Mouse (Mus musculus): ENCODE results near the gene Hhatl. TPM values are rescaled to one million over a fixed set of nuclear protein-coding genes. Genes with fewer than 3 reads are reported as not detected.
A peak's percentile ranks its signal among the peaks of the same experiment; 100 is the strongest.

Hhatl gene
- polyA plus RNA-seq, 2 experiments = 1.7 to 1.9 TPM

DNA sequence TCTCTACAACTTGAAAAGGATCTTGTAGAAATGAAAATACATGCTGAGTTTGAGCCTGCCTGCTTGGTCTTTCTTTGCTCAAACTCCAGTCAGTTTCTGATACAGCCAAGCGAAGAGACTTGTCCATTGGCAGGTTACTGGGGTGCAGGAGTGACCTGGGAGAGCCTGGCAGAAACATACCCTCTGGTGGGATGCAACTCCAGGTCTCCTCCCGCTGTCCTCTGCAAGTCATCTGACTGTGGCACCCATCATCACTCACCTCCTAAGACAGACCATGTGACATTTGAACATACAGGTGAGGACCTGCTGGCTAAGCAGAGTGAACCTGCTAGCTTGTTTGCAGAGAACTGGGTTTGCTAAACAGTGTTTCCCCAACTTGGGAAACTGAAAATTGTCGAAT lies 35.5 kb downstream of the Hhatl start:
- WGBS = 77% methylated on average over 3 of the region's 3 CpGs
- ATAC-seq (ENCODE audit: low FRiP score, low read depth) = no peak

DNA sequence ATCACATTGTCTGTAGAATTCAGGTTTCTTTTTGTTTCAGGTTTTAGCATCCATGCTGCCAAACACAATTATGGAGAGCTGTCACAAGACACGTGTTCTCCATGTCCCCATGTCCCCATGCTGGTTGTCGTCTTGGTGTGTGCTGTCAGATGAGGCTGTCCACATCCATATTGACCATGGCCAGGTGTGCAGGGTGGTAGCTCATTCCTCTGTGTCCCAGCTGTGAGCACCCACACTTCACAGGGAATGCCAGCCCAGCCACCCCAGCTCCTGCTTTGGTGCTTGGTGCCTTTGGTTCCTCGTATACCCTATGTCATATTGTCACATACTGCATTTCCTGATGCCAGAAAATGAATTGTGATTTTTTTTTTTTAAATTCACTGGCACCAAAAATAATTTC lies 37.7 kb downstream of the Hhatl start:
- H3K9ac ChIP-seq (ENCODE audit: low read depth, low read length, severe bottlenecking) = no peak overlapping the region
- no peaks in the 10 kb centered on the region for H3K9me3 ChIP-seq (ENCODE audit: control insufficient read depth, low read length)
- H3K27ac ChIP-seq (replicated peaks; ENCODE audit: low read depth, low read length) = no peak overlapping the region
- DNase-seq (ENCODE audit: low spot score) (no peak), ATAC-seq (ENCODE audit: low FRiP score, low read depth) (no peak)
- H3K4me1 ChIP-seq (ENCODE audit: control insufficient read depth, insufficient read depth, low read length) = peaks cover 14% of the 10 kb centered on the region
- TF ChIP-seq POLR2A (IDR thresholded peaks at IDR 0.05; ENCODE audit: borderline replicate concordance, extremely low read depth, insufficient read depth, insufficient read length) = no peak
- H3K4me2 ChIP-seq (replicated peaks; ENCODE audit: low read depth, low read length, severe bottlenecking) = no peak overlapping the region
- H3K36me3 ChIP-seq (ENCODE audit: control insufficient read depth, insufficient read depth, low read length) = peaks cover 70% of the 10 kb centered on the region
- no peaks in the 10 kb centered on the region for H3K27me3 ChIP-seq (ENCODE audit: control insufficient read depth, insufficient read depth, low read length)
- WGBS = 82% methylated on average over 3 of the region's 3 CpGs
- no peak overlapping the region for H3K4me3 ChIP-seq (replicated peaks; ENCODE audit: low read length)

More for the DNA sequence above, 35.5 kb downstream of the Hhatl start:
- Histone ChIP-seq H3K27me3 (ENCODE audit: control insufficient read depth, insufficient read depth, low read length) (no peaks in the 10 kb centered on the region), H3K4me1 (ENCODE audit: control insufficient read depth, insufficient read depth, low read length) (peaks cover 26% of the 10 kb centered on the region), H3K27ac (replicated peaks; ENCODE audit: low read depth, low read length) (peak overlapping the region; percentile 95; the same call in 1 of the 2 replicates), H3K9me3 (ENCODE audit: control insufficient read depth, low read length) (no peaks in the 10 kb centered on the region), H3K4me2 (replicated peaks; ENCODE audit: low read depth, low read length, severe bottlenecking) (no peak overlapping the region), H3K36me3 (ENCODE audit: control insufficient read depth, insufficient read depth, low read length) (peaks cover 49% of the 10 kb centered on the region), H3K9ac (ENCODE audit: low read depth, low read length, severe bottlenecking) (no peak overlapping the region; the same call in 1 of the 2 replicates), H3K4me3 (replicated peaks; ENCODE audit: low read length) (no peak overlapping the region)
- no peak for TF ChIP-seq POLR2A (IDR thresholded peaks at IDR 0.05; ENCODE audit: borderline replicate concordance, extremely low read depth, insufficient read depth, insufficient read length)
- no peak for DNase-seq (ENCODE audit: low spot score)

DNA sequence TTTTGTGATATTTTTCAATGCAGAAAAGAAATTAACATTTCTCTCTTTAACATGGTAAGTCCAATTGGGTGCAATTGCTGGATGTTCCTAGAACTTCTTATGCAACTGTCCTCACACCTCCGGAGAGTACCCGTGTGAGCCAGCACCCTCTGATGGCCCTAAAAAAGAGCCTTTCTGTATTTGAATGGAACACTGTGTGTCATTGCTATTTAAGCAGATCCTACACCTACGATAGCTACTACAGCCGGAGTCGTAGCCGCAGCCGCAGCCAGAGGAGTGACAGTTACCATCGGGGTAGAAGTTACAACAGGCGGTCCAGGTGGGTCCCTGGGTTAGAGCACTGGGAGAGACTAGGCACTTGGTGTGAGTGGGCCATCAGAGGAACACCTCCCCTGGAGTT lies 39.5 kb downstream of the Hhatl start:
- Histone ChIP-seq H3K4me1 (ENCODE audit: control insufficient read depth, insufficient read depth, low read length) (peaks cover 2% of the 10 kb centered on the region; the same call in 1 of the 2 replicates), H3K4me2 (replicated peaks; ENCODE audit: low read depth, low read length, severe bottlenecking) (no peak overlapping the region), H3K36me3 (ENCODE audit: control insufficient read depth, insufficient read depth, low read length) (peaks cover 89% of the 10 kb centered on the region), H3K27ac (replicated peaks; ENCODE audit: low read depth, low read length) (no peak overlapping the region), H3K9ac (ENCODE audit: low read depth, low read length, severe bottlenecking) (no peak overlapping the region), H3K27me3 (ENCODE audit: control insufficient read depth, insufficient read depth, low read length) (no peaks in the 10 kb centered on the region), H3K9me3 (ENCODE audit: control insufficient read depth, low read length) (no peaks in the 10 kb centered on the region), H3K4me3 (replicated peaks; ENCODE audit: low read length) (no peak overlapping the region)
- DNase-seq (ENCODE audit: low spot score) (no peak), ATAC-seq (ENCODE audit: low FRiP score, low read depth) (no peak)
- TF ChIP-seq POLR2A (IDR thresholded peaks at IDR 0.05; ENCODE audit: borderline replicate concordance, extremely low read depth, insufficient read depth, insufficient read length) = no peak
- 93% methylated on average over 9 of the region's 9 CpGs for WGBS

DNA sequence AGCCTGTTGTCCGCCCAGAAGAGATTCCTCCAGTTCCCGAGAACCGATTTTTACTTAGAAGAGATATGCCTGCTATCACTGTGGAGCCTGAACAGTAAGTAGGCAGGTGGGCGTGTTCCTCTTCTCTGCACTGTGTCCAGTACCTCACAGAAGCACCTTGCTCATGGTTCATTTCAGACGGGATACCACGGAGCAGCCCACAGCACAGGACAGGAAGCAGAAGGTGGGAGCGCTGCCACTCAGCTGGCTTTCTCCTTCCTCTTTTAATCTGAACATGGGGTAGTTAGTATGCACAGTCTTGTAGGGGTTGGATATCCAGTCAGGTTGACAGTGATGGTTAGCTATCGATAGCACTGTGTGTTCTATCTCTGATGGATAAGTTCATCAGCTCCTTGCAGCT lies 48.3 kb downstream of the Hhatl start:
- H3K9me3 ChIP-seq (ENCODE audit: control insufficient read depth, low read length) = no peaks in the 10 kb centered on the region
- WGBS = 90% methylated on average over 8 of the region's 8 CpGs
- H3K36me3 ChIP-seq (ENCODE audit: control insufficient read depth, insufficient read depth, low read length) = peaks cover 90% of the 10 kb centered on the region
- no peak overlapping the region for H3K9ac ChIP-seq (ENCODE audit: low read depth, low read length, severe bottlenecking)
- no peaks in the 10 kb centered on the region for H3K27me3 ChIP-seq (ENCODE audit: control insufficient read depth, insufficient read depth, low read length)
- no peak overlapping the region for H3K4me2 ChIP-seq (replicated peaks; ENCODE audit: low read depth, low read length, severe bottlenecking)
- ATAC-seq (ENCODE audit: low FRiP score, low read depth) (no peak), DNase-seq (ENCODE audit: low spot score) (no peak)
- H3K4me3 ChIP-seq (replicated peaks; ENCODE audit: low read length) = no peak overlapping the region
- TF ChIP-seq POLR2A (IDR thresholded peaks at IDR 0.05; ENCODE audit: borderline replicate concordance, extremely low read depth, insufficient read depth, insufficient read length) = no peak
- H3K27ac ChIP-seq (replicated peaks; ENCODE audit: low read depth, low read length) = no peak overlapping the region
- no peaks in the 10 kb centered on the region for H3K4me1 ChIP-seq (ENCODE audit: control insufficient read depth, insufficient read depth, low read length)

DNA sequence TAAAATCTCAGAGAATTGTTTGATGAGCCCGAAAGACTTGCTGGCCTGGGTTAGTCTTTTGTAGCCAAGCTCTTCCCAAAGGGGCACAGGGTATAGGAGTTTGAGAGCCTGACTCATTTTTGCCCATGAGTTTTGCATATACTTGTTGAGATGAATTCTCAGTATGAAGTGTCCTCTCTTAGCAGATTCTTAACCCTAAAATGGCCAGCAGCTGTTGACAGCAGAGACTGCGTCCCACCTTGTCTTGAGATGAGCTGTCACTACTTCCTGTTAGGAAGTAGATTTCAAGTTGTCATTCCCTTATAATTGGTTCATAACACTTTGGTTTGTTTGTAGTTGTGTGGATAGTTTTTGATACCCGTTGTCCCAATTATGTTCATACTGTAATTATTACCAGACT lies 51.1 kb downstream of the Hhatl start:
- H3K27me3 ChIP-seq (ENCODE audit: control insufficient read depth, insufficient read depth, low read length) = no peaks in the 10 kb centered on the region
- no peak overlapping the region for H3K4me2 ChIP-seq (replicated peaks; ENCODE audit: low read depth, low read length, severe bottlenecking)
- H3K36me3 ChIP-seq (ENCODE audit: control insufficient read depth, insufficient read depth, low read length) = peaks cover 76% of the 10 kb centered on the region
- no peaks in the 10 kb centered on the region for H3K4me1 ChIP-seq (ENCODE audit: control insufficient read depth, insufficient read depth, low read length)
- ATAC-seq (ENCODE audit: low FRiP score, low read depth) = no peak
- no peaks in the 10 kb centered on the region for H3K9me3 ChIP-seq (ENCODE audit: control insufficient read depth, low read length)
- no peak for TF ChIP-seq POLR2A (IDR thresholded peaks at IDR 0.05; ENCODE audit: borderline replicate concordance, extremely low read depth, insufficient read depth, insufficient read length)
- H3K27ac ChIP-seq (replicated peaks; ENCODE audit: low read depth, low read length) = no peak overlapping the region
- 95% methylated on average over 3 of the region's 3 CpGs for WGBS
- no peak overlapping the region for H3K4me3 ChIP-seq (replicated peaks; ENCODE audit: low read length)
- H3K9ac ChIP-seq (ENCODE audit: low read depth, low read length, severe bottlenecking) = no peak overlapping the region
- DNase-seq (ENCODE audit: low spot score) = no peak

DNA sequence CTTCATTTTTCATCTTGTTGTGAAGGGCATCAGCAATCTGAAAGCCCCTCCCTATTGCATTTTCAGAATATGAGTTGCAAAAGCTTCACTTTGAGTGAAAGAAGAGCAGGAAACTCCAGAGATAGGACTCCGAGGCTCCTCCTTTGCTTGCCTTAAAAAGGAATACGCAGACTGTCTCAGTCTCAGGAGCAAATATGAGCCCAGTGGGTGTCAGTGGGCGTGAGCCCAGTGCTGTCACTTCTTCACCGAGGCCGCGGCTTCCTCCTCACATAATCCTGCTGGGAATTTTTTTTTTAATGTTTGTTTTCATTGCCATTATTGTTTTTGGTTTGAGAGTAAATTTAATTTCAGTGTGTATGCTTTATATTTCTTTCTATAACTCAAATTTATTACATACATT lies 51.8 kb downstream of the Hhatl start:
- H3K4me2 ChIP-seq (replicated peaks; ENCODE audit: low read depth, low read length, severe bottlenecking) = no peak overlapping the region
- ATAC-seq (ENCODE audit: low FRiP score, low read depth) = no peak
- no peak for DNase-seq (ENCODE audit: low spot score)
- H3K9me3 ChIP-seq (ENCODE audit: control insufficient read depth, low read length) = no peaks in the 10 kb centered on the region
- no peaks in the 10 kb centered on the region for H3K4me1 ChIP-seq (ENCODE audit: control insufficient read depth, insufficient read depth, low read length)
- no peak overlapping the region for H3K9ac ChIP-seq (ENCODE audit: low read depth, low read length, severe bottlenecking)
- peaks cover 76% of the 10 kb centered on the region for H3K36me3 ChIP-seq (ENCODE audit: control insufficient read depth, insufficient read depth, low read length)
- H3K27ac ChIP-seq (replicated peaks; ENCODE audit: low read depth, low read length) = no peak overlapping the region
- no peak for TF ChIP-seq POLR2A (IDR thresholded peaks at IDR 0.05; ENCODE audit: borderline replicate concordance, extremely low read depth, insufficient read depth, insufficient read length)
- WGBS = 92% methylated on average over 6 of the region's 6 CpGs
- H3K4me3 ChIP-seq (replicated peaks; ENCODE audit: low read length) = no peak overlapping the region
- H3K27me3 ChIP-seq (ENCODE audit: control insufficient read depth, insufficient read depth, low read length) = no peaks in the 10 kb centered on the region

Other genes with a start within 250 kb of the Hhatl start
- gene Lyzl4, start 150.4 kb downstream of the Hhatl start, polyA plus RNA-seq (2012; rRNA removed) = 0.17 and 0.21 TPM in 2 replicates
- 0.33 TPM in 1 of 2 replicates, not detected in the other for gene Lyzl4, start 150.4 kb downstream of the Hhatl start, polyA plus RNA-seq (2014; fragmentation: Nextera tagmentation; extraction: Ambion mirVana)
- 0.42 and 0.47 TPM in 2 replicates for gene Vipr1, start 149.8 kb downstream of the Hhatl start, polyA plus RNA-seq (2012; rRNA removed)
- gene Vipr1, start 149.8 kb downstream of the Hhatl start, polyA plus RNA-seq (2014; fragmentation: Nextera tagmentation; extraction: Ambion mirVana) = 0.45 and 0.48 TPM in 2 replicates
- gene Sec22c, start 87.0 kb downstream of the Hhatl start, polyA plus RNA-seq (2012; rRNA removed) = 10.8 and 13.2 TPM in 2 replicates
- gene Sec22c, start 87.0 kb downstream of the Hhatl start, polyA plus RNA-seq (2014; fragmentation: Nextera tagmentation; extraction: Ambion mirVana) = 11.4 and 12.6 TPM in 2 replicates
- 50.6 and 73.7 TPM in 2 replicates for gene Ss18l2, start 82.2 kb downstream of the Hhatl start, polyA plus RNA-seq (2012; rRNA removed)
- 128 and 143 TPM in 2 replicates for gene Ss18l2, start 82.2 kb downstream of the Hhatl start, polyA plus RNA-seq (2014; fragmentation: Nextera tagmentation; extraction: Ambion mirVana)
- 188 and 216 TPM in 2 replicates for gene Nktr, start 73.3 kb downstream of the Hhatl start, polyA plus RNA-seq (2012; rRNA removed)
- gene Nktr, start 73.3 kb downstream of the Hhatl start, polyA plus RNA-seq (2014; fragmentation: Nextera tagmentation; extraction: Ambion mirVana) = 73.5 and 81.4 TPM in 2 replicates
- gene Zfp651, start 33.2 kb downstream of the Hhatl start, polyA plus RNA-seq (2012; rRNA removed) = 64.0 and 71.0 TPM in 2 replicates
- gene Zfp651, start 33.2 kb downstream of the Hhatl start, polyA plus RNA-seq (2014; fragmentation: Nextera tagmentation; extraction: Ambion mirVana) = 20.0 and 30.3 TPM in 2 replicates
- 12.4 and 14.1 TPM in 2 replicates for gene Klhl40, start 14.9 kb downstream of the Hhatl start, polyA plus RNA-seq (2012; rRNA removed)
- gene Klhl40, start 14.9 kb downstream of the Hhatl start, polyA plus RNA-seq (2014; fragmentation: Nextera tagmentation; extraction: Ambion mirVana) = 16.0 and 20.8 TPM in 2 replicates
- gene Ccdc13, start 47.0 kb upstream of the Hhatl start, polyA plus RNA-seq (2012; rRNA removed) = 0.58 and 0.79 TPM in 2 replicates
- gene Ccdc13, start 47.0 kb upstream of the Hhatl start, polyA plus RNA-seq (2014; fragmentation: Nextera tagmentation; extraction: Ambion mirVana) = 0.47 and 0.59 TPM in 2 replicates
- gene Higd1a, start 65.9 kb upstream of the Hhatl start, polyA plus RNA-seq (2012; rRNA removed) = 50.6 and 71.0 TPM in 2 replicates
- 213 and 235 TPM in 2 replicates for gene Higd1a, start 65.9 kb upstream of the Hhatl start, polyA plus RNA-seq (2014; fragmentation: Nextera tagmentation; extraction: Ambion mirVana)
- 0.25 and 0.32 TPM in 2 replicates for gene Ackr2, start 105.8 kb upstream of the Hhatl start, polyA plus RNA-seq (2012; rRNA removed)
- gene Ackr2, start 105.8 kb upstream of the Hhatl start, polyA plus RNA-seq (2014; fragmentation: Nextera tagmentation; extraction: Ambion mirVana) = 0.26 and 0.40 TPM in 2 replicates
- gene Cyp8b1, start 123.8 kb upstream of the Hhatl start, polyA plus RNA-seq (2012; rRNA removed) = not detected in 2 replicates
- gene Cyp8b1, start 123.8 kb upstream of the Hhatl start, polyA plus RNA-seq (2014; fragmentation: Nextera tagmentation; extraction: Ambion mirVana) = not detected in 2 replicates
- 8.7 and 11.4 TPM in 2 replicates for gene Fam198a, start 158.5 kb upstream of the Hhatl start, polyA plus RNA-seq (2012; rRNA removed)
- 6.4 and 6.7 TPM in 2 replicates for gene Fam198a, start 158.5 kb upstream of the Hhatl start, polyA plus RNA-seq (2014; fragmentation: Nextera tagmentation; extraction: Ambion mirVana)
- gene Pomgnt2, start 204.6 kb upstream of the Hhatl start, polyA plus RNA-seq (2012; rRNA removed) = 20.3 and 24.6 TPM in 2 replicates
- 14.6 and 15.9 TPM in 2 replicates for gene Pomgnt2, start 204.6 kb upstream of the Hhatl start, polyA plus RNA-seq (2014; fragmentation: Nextera tagmentation; extraction: Ambion mirVana)